Mouse (Mus musculus) Patski (cell line): Measurements from ENCODE around the gene Veph1. TPM values are rescaled to one million over a fixed set of nuclear protein-coding genes. Genes with fewer than 3 reads are reported as not detected.

ENCODE experiments used
- ATAC-seq: fragments of 100-300 bp; one replicate; pipeline ENCODE4 v1.8.0; 2021
- CTCF ChIA-PET: fragments of 350-600 bp; sonication (Branson Sonifier 250); formaldehyde crosslinking; loops from one replicate; lab custom pipeline; 2022; ENCODE audit warnings: inconsistent platforms; lab: Charles Lee
- POLR2A ChIA-PET: fragments of 350-600 bp; sonication (Branson Sonifier 250); formaldehyde crosslinking; loops from one replicate; lab custom pipeline; 2022; ENCODE audit warnings: antibody characterized with exemption, inconsistent platforms; lab: Charles Lee
- DNase-seq: peaks from one replicate; pipeline ENCODE4 v3.0.0-alpha.2; 2011; ENCODE audit warnings: low read depth, low spot score
- H3K27me3 ChIP-seq: fragments of 371-371 bp; one replicate; pipeline ENCODE4 v1.5.1; 2021
- CTCF ChIP-seq: fragments of 100-300 bp; IDR thresholded peaks from one replicate; pipeline ENCODE4 v1.5.1; 2021
- in situ Hi-C: fragments of 300-500 bp; cut with MboI; formaldehyde crosslinking; loops from 3 replicates; pipeline ENCODE4 v1.11.1; 2018; ENCODE audit warnings: low pct_unique_long_range_greater_than_20kb, mixed read lengths
- polyA plus RNA-seq: library from polyadenylated mRNA; unstranded; gene quantifications from one replicate; pipeline ENCODE4 v1.2.3, GENCODE M21; 2021

The Veph1 gene
- polyA plus RNA-seq, 1 experiment from 2014 or later = 45.3 TPM

DNA sequence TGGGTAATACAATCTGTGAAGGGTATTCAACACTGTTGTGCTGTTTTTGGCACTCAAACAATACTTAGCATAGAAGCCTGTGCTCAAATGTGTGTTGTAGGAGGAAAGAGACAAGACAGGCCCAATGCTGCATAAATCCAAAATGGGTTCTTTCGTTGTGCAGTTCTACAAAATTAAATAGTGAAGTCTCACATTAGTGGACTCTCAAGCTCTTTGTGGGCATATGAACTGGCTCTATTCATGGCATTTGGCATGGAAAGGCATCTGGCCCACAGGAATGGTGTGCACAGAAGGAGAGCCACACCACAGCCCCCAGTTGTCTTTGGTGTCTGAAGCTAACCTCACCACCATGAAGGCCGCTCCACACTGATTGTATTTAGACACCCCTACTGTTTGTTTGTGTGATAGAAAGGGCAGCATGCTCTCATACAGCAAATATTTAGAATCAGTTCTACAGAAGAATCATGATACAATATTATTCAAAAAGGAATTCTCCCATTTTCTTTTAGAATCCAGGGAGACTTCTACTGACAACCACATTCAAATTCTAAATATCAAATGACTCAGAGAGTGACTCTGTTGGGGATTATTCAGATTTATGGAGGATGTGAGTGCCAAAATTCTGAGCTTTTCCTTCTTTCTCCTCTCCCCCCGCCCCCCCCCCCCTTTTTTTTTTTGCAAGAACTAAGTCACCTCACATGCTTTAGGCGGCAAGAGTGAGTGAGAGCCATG lies 215.8 kb downstream of the Veph1 start:
- no peak for TF ChIP-seq CTCF
- ATAC-seq (peak; percentile 49), DNase-seq (peak; percentile 72)
- H3K27me3 ChIP-seq = no peaks in the 10 kb centered on the region
- CTCF ChIA-PET = interaction anchor here (1.2 kb wide), 2 partner anchors 9 to 29 kb away, joined by 3 read pairs; no protein-coding TSS in a partner anchor
- in situ Hi-C loops = no loop called here
- POLR2A ChIA-PET = interaction anchor here (1.1 to 1.3 kb wide), 3 partner anchors 16 to 38 kb away, joined by 3 to 4 read pairs (median 3); no protein-coding TSS in a partner anchor

DNA sequence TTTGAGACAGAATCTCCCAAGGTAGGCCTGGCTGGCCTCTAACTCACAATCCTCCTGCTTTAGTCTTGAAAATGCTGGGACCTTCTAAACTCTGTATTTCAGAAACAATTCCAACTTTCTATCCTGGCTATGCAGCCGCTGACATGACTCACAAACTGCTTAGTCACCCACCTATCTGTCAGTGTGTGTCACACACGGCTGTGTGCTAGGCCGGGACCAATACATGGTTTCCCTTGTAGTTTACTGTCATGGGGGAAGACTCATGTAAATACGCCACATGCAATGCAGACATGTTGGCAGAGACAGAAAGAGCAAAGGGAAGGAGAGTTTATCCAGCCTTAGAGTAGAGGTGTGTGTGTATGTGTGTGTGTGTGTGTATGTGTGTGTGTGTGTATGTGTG lies 216.8 kb downstream of the Veph1 start:
- DNase-seq (peak; percentile 46), ATAC-seq (no peak)
- POLR2A ChIA-PET = interaction anchor here (0.5 to 1.2 kb wide), 3 partner anchors 12 to 38 kb away, joined by 3 read pairs; no protein-coding TSS in a partner anchor
- CTCF ChIA-PET = no interaction called here
- TF ChIP-seq CTCF = no peak
- in situ Hi-C loops = no loop called here
- H3K27me3 ChIP-seq = no peaks in the 10 kb centered on the region

DNA sequence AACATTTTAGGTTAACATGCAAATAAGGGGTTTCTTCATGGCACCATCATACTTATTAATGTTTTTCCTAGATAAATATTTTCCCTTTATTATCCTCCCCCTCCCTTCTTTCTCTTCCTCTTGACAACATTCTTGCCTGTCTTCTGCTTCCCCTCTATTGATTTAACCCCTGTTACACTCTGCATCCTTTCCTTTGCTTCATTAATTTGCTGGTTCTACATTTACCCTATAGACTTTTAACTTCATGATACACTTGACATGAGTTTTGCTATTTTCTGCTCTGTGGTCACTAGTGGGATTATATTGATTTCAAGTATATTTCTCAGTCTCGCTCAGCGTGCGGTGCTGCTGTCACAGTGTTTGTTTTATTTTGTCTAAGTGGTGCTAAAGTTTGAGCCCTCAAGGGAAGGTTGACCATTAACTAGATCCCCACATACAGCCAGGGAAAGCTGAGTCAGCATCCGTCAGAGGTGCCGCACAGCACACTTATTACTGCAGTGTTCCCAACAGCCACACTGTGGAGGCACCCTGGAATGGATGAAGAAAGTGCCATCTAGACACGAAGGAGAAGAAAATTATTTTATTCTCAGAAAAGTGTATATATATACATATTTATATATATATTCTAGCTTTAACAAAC lies 217.6 kb downstream of the Veph1 start:
- ATAC-seq = peak; percentile 33
- POLR2A ChIA-PET = interaction anchor here (0.7 to 1.2 kb wide), 4 partner anchors 11 to 80 kb away, joined by 3 to 4 read pairs (median 4); no protein-coding TSS in a partner anchor
- CTCF ChIA-PET = interaction anchor here (1.3 kb wide), 1 partner anchor 17 kb away, joined by 5 read pairs; no protein-coding TSS in a partner anchor
- in situ Hi-C loops = no loop called here
- TF ChIP-seq CTCF = no peak
- H3K27me3 ChIP-seq = no peaks in the 10 kb centered on the region
- DNase-seq = peak; percentile 80

DNA sequence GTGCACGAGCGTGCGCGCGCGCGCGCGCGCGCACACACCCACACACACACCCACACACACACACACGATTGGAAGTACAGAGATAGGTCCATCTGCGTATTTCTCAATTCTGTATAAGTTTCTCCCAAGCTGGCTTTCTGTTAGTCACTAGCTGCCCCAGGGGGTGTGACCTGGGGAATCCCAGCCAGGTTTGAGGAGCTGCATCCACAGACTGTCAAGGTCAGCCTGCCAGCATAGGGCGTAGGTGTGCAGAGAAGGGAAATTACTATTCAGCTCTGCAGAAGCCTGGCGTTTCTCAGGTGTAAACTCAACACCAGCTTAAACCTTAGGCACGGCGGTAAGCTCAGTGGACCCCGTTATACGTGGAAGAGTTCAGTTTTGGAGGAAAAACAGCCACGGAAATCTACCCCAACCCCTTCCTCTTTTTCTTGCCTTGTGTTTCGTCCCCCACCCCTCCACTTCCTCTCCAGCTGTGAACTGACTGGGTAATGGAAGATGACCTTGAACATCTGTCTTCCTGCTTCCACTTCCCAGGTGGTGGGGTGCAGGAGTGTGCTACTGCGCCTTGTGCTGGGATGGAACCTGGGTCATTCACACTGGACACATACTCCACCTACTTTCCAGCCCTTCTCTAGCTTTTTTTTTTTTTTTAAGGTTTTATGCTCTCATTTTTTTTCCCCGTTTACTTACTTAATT lies 218.5 kb downstream of the Veph1 start:
- ATAC-seq = no peak
- no peaks in the 10 kb centered on the region for H3K27me3 ChIP-seq
- POLR2A ChIA-PET = interaction anchor here (0.7 to 0.9 kb wide), 3 partner anchors 16 to 79 kb away, joined by 4 read pairs; no protein-coding TSS in a partner anchor
- no peak for TF ChIP-seq CTCF
- in situ Hi-C loops = no loop called here
- CTCF ChIA-PET = interaction anchor here (0.9 to 1.3 kb wide), 3 partner anchors 16 to 101 kb away, joined by 3 to 5 read pairs (median 4); no protein-coding TSS in a partner anchor
- no peak for DNase-seq

DNA sequence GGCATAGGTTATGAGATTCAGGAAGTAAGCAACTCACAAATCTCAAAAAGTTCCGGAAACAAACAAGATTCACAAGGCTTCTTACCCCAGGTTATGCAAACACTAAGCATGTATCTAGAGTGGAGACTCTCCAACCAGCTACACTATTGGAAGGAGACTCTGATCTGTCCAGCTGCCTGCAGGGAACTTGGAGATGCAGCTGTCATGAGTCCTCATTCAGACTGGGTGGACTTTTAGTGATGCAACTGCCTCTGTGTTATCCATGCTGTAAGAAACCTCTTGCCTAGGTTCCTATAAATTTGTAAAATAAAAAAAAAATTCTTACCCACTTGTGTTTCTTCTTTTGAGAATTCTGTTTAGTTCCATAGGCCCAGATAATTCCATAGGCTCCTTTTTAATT lies 226.4 kb downstream of the Veph1 start:
- H3K27me3 ChIP-seq = no peaks in the 10 kb centered on the region
- ATAC-seq = no peak
- no peak for TF ChIP-seq CTCF
- ChIA-PET POLR2A (no interaction called here), CTCF (no interaction called here)
- in situ Hi-C loops = no loop called here
- no peak for DNase-seq

DNA sequence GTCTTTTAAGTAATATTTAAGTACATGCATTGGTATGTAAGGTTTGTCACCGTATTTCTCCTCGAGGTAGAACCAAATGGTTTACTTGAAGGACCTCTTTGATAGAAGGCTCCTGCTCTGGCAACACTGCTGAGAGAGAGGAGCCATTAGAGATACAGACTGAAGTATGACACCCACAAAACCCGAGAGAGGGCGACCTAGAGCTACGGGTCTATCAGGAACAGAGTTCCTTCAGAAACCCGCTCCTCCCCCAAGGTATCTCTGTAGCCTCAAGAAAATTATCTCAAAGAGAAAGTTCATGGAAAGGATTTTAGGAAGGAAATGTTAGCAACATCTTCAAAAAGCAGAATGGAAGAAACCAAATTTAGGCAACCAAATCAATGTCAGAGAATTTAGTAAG lies 232.8 kb downstream of the Veph1 start:
- CTCF ChIA-PET = interaction anchor here (1.0 to 1.5 kb wide), 2 partner anchors 68 to 91 kb away, joined by 3 to 4 read pairs; no protein-coding TSS in a partner anchor
- POLR2A ChIA-PET = no interaction called here
- no peak for ATAC-seq
- no peaks in the 10 kb centered on the region for H3K27me3 ChIP-seq
- in situ Hi-C loops = loop anchor here (10.0 kb wide), 1 partner anchor 171 kb away; no protein-coding TSS in a partner anchor
- no peak for DNase-seq
- TF ChIP-seq CTCF = peak; percentile 71

DNA sequence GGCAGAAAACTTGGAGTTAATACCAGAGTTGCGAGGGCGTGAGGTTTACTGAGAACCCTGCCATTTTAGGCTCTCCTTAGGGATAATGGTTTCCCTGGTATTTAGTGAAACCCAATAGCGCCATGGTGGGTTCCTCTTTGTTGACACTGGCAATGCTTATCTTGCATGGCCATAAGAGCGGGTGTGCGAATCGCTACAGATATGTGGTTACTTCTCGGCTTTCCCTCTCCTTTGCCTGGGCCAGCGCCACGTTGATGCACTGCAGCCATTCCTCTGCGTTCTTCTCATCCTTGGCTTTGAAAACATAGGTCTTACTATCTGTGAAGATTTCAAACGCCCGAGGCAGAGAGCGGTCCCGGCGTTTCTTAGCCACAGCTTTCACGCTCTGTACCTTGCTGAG lies 239.7 kb downstream of the Veph1 start:
- ChIA-PET POLR2A (no interaction called here), CTCF (no interaction called here)
- in situ Hi-C loops = no loop called here
- no peaks in the 10 kb centered on the region for H3K27me3 ChIP-seq
- ATAC-seq = no peak
- no peak for TF ChIP-seq CTCF
- no peak for DNase-seq

DNA sequence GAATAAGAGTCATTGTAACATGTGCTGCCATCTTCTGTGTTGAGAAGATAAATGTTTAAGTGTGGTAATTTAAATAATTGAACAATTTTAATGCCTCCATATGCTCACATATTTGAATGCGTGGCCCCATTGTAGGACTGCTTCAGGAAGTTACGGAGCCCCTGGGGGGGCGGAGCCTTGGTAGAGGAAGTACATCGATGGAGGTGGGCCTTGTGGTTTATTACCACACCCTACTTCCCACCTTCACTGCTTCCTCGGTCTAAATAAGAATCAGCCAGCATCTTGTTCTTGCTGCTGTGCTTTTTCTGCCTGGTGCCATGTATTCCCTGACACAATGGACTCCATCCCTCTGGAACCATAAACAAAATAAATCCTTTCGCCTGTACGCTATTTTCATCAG lies 241.0 kb downstream of the Veph1 start:
- in situ Hi-C loops = no loop called here
- POLR2A ChIA-PET = no interaction called here
- CTCF ChIA-PET = no interaction called here
- DNase-seq = no peak
- no peaks in the 10 kb centered on the region for H3K27me3 ChIP-seq
- TF ChIP-seq CTCF = no peak
- no peak for ATAC-seq

DNA sequence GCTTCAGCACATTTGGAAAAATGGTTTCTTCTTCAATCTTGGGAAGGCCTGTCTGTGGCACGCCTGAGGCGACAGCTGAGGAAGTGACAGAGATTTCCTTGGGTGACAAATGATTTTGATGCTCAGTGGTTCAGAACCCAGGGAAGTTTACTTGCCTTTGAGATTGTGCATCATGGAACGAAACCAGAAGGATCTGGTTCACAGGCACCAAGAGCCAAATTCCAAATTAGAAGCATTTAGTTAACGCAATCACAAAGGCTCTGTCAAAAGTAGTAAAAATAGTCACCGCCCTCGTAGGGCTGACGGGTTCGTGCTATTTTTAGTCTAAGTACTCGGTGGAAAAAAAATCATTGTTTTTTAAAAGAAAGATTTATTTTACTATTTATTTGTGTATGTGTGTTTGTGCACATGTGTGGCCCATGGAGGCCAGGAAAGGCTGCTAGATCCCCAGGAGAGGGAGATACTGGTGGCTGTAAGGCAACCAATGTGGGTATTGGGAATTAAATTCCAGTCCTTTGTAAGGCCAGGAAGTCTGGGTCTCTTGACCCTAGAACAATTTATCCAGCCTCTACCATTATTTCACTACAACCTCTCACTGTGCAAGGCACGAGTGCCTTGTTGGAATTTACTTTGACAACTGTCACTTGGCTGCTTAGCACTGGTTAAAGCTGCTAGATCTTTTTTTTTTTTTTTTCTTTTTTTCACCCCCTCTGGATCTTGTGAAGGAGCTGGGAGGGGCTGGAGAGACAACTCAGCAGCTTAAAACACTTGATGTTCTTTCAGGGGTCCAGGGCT lies 246.3 kb downstream of the Veph1 start:
- DNase-seq (no peak), ATAC-seq (no peak)
- POLR2A ChIA-PET = interaction anchor here (1.2 kb wide), 1 partner anchor 8 kb away, joined by 3 read pairs; no protein-coding TSS in a partner anchor
- TF ChIP-seq CTCF = no peak
- in situ Hi-C loops = no loop called here
- H3K27me3 ChIP-seq = no peaks in the 10 kb centered on the region
- CTCF ChIA-PET = no interaction called here
